Mouse (Mus musculus) olfactory bulb, adult 2 months (tissue): Measurements from ENCODE around the gene 4930579F01Rik.

Source experiments
- CTCF ChIP-seq: fragments of 200-500 bp; IDR thresholded peaks from 2 replicates; pipeline ENCODE4 v1.5.1; 2012; ENCODE audit warnings: low read depth, mild to moderate bottlenecking, low read length, moderate library complexity; ENCODE audit not compliant: insufficient read depth
- POLR2A ChIP-seq: fragments of 200-500 bp; IDR thresholded peaks from 2 replicates; pipeline ENCODE4 v1.6.1; 2012; ENCODE audit warnings: mild to moderate bottlenecking, low read depth, low read length, moderate library complexity; ENCODE audit not compliant: insufficient read depth

DNA sequence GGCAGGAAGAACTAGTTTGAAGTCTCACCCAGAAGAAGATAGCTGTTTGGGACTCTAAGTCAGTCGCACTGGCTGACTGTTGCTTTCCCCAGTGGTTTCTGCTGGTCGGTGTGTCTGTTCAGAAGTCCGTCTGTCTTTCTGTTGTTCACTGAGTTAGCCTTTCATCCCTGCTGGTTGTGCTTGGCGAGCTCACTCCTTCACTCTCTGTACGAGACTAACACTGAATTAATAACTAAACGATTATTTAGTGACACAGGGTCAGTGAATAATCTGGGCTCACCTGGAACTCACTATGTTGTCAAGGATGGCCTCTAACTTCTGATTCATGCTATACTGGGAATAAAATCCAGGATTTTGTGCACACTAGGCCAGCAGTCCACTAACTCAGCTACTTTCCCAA is 45.8 kb upstream of the 4930579F01Rik start:
- TF ChIP-seq POLR2A (no peak), CTCF (no peak)
